Mouse (Mus musculus): ENCODE measurements at regions not wholly inside any gene's neighbourhood (a gene's known extent, or its start where the extent isn't known, plus 50 kb on each side); places are given as distances from the start of the nearest gene placed in this dataset.

DNA sequence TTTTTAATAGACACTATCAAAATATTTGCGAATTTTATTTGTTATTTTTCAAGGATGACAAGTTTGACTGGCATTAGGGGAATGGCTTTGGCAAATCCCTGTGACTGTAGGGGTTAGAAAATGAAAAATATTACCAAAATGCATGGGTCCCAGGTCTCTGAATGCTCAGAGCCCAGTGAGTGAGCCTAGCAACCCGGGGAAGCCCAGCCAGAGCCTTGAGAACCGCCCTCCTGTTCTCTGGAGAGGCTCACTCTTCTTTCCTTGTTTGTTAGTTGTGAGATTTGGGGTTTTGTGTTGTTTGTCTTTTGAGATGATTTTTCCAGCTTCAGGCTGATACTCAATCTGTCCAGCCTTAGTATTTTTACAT lies 187.4 kb upstream of the Marcks start:
- TF ChIP-seq CTCF (IDR thresholded peaks at IDR 0.05; ENCODE audit: borderline replicate concordance, control insufficient read depth, extremely low read depth, insufficient read depth, low read length, poor library complexity) (no peak), POLR2A (IDR thresholded peaks at IDR 0.05; ENCODE audit: control insufficient read depth, extremely low read depth, insufficient read depth, low read length, poor library complexity) (no peak)

Data from thymus, adult 2 months (tissue).